Mouse (Mus musculus) lung, postnatal 0 days (tissue): ENCODE data around the gene Inpp5b.

ENCODE experiments used
- CTCF ChIP-seq: IDR thresholded peaks from 2 replicates; pipeline ENCODE4 v1.5.1; 2016; ENCODE audit warnings: antibody characterized with exemption, mild to moderate bottlenecking
- EP300 ChIP-seq: IDR thresholded peaks from 2 replicates; pipeline ENCODE4 v1.6.1; 2016; ENCODE audit warnings: antibody characterized with exemption, mild to moderate bottlenecking, control low read depth

DNA sequence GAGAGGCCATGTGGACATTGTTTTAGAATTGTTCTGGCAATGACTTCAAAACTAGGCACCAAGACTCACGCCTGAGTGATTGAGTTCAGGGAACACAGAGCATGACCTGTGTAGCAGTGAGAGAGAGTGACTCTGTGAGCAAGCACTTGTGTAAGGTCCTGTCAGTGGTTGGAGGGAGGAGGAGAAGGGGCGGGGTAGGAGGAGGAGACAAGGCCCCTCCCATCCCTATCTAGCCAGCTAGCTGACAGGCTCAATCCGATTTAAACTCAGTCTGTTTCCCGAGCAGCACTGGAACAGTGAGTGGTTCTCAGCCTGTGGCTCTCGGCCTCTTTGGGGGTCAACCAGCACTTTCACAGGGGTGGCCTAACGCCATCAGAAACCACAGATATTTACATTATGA is 76.2 kb downstream of the Inpp5b start:
- TF ChIP-seq CTCF, result no peak
- no peak for TF ChIP-seq EP300
